Mouse (Mus musculus) thymus, adult 2 months (tissue): ENCODE results near the gene Coq4. TPM values are rescaled to one million over a fixed set of nuclear protein-coding genes. Genes with fewer than 3 reads are reported as not detected.

ENCODE experiments used
- DNase-seq: peaks from one replicate; pipeline ENCODE4 v3.0.0; 2021
- H3K27ac ChIP-seq: fragments of 200-500 bp; 2 replicates; pipeline ENCODE4 v1.5.1; 2012; ENCODE audit warnings: low read length, control low read depth; ENCODE audit not compliant: control insufficient read depth, insufficient read depth
- H3K27me3 ChIP-seq: fragments of 200-500 bp; 2 replicates; pipeline ENCODE4 v1.6.1; 2012; ENCODE audit warnings: mild to moderate bottlenecking, low read length, moderate library complexity, mixed read lengths; ENCODE audit not compliant: control insufficient read depth, insufficient read depth
- H3K36me3 ChIP-seq: fragments of 200-500 bp; 2 replicates; pipeline ENCODE4 v1.6.1; 2012; ENCODE audit warnings: mild to moderate bottlenecking, low read length, moderate library complexity; ENCODE audit not compliant: control insufficient read depth, insufficient read depth
- H3K4me1 ChIP-seq: fragments of 200-500 bp; replicated peaks from 2 replicates; pipeline ENCODE4 v1.6.1; 2012; ENCODE audit warnings: low read length; ENCODE audit not compliant: control insufficient read depth, insufficient read depth
- H3K4me3 ChIP-seq: fragments of 200-500 bp; 2 replicates; pipeline ENCODE4 v1.5.1; 2012; ENCODE audit warnings: mild to moderate bottlenecking, low read length, control low read depth, moderate library complexity; ENCODE audit not compliant: control insufficient read depth, insufficient read depth
- CTCF ChIP-seq: fragments of 200-500 bp; IDR thresholded peaks from 2 replicates; pipeline ENCODE4 v1.5.1; 2012; ENCODE audit warnings: mild to moderate bottlenecking, control low read depth, low read length, moderate library complexity, borderline replicate concordance; ENCODE audit not compliant: control insufficient read depth, poor library complexity, insufficient read depth; ENCODE audit errors: extremely low read depth
- POLR2A ChIP-seq: fragments of 200-500 bp; IDR thresholded peaks from 2 replicates; pipeline ENCODE4 v1.6.1; 2012; ENCODE audit warnings: mild to moderate bottlenecking, low read length, control low read depth, moderate library complexity; ENCODE audit not compliant: control insufficient read depth, poor library complexity, insufficient read depth; ENCODE audit errors: extremely low read depth
- WGBS: fragments of 180-500 bp; shearing (Covaris S2); methylation state at CpG from one replicate; pipeline ENCODE4 v1.1.7; 2018; 5-methylcytosine and 5-hydroxymethylcytosine counted together
- polyA plus RNA-seq: library from polyadenylated mRNA; depleted of rRNA; stranded (reverse); fragments of >200 nt; gene quantifications from 2 replicates; pipeline ENCODE4 v1.2.3, GENCODE M21; 2012

Coq4 gene
- polyA plus RNA-seq, 1 experiment: 49.0 TPM

- peaks cover 18% of the 10 kb centered on the region; the same call in 1 of the 2 replicates for H3K27me3 ChIP-seq
- no peak overlapping the region for H3K27ac ChIP-seq
- no peak overlapping the region for H3K4me3 ChIP-seq
- WGBS: 91% methylated on average over 4 of the region's 4 CpGs
- DNase-seq: no peak
- no peak for TF ChIP-seq CTCF
- no peak for TF ChIP-seq POLR2A
- no peaks in the 10 kb centered on the region for H3K36me3 ChIP-seq
- no peaks in the 10 kb centered on the region for H3K4me1 ChIP-seq
Observed at GRCm38 (mm10) chr2:29748499-29748898, 38.8 kb upstream of the Coq4 start.

GRCm38 (mm10) chr2:29751497-29751896, 35.8 kb upstream of the Coq4 start, which contains the start of gene Gm13420:
Gene Gm13420 (minus strand): TSS chr2:29751685.
- DNase-seq: no peak
- TF ChIP-seq CTCF (no peak), POLR2A (no peak)
- H3K27ac ChIP-seq: no peak within 1 kb of the TSS
- no peaks in the 10 kb centered on the region for H3K36me3 ChIP-seq
- no peak within 1 kb of the TSS for H3K4me3 ChIP-seq
- H3K27me3 ChIP-seq: peaks cover 15% of the 10 kb centered on the region; the same call in 1 of the 2 replicates
- whole genome bisulfite sequencing: 25% methylated on average over 28 of the region's 28 CpGs
- no peaks in the 10 kb centered on the region for H3K4me1 ChIP-seq

- H3K27me3 ChIP-seq: peaks cover 7% of the 10 kb centered on the region; the same call in 1 of the 2 replicates
- no peak for DNase-seq
- WGBS: 96% methylated on average over 5 of the region's 5 CpGs
Observed at GRCm38 (mm10) chr2:29752397-29752796, 34.9 kb upstream of the Coq4 start.

GRCm38 (mm10) chr2:29755693-29756092, 31.6 kb upstream of the Coq4 start:
- no peaks in the 10 kb centered on the region for H3K36me3 ChIP-seq
- no peak overlapping the region for H3K4me3 ChIP-seq
- no peaks in the 10 kb centered on the region for H3K4me1 ChIP-seq
- no peak for DNase-seq
- TF ChIP-seq POLR2A: no peak
- no peak for TF ChIP-seq CTCF
- H3K27me3 ChIP-seq: peaks cover 4% of the 10 kb centered on the region; the same call in 1 of the 2 replicates
- no peak overlapping the region for H3K27ac ChIP-seq

More at GRCm38 (mm10) chr2:29752397-29752796, 34.9 kb upstream of the Coq4 start:
- H3K4me1 ChIP-seq: no peaks in the 10 kb centered on the region
- no peak overlapping the region for H3K4me3 ChIP-seq
- TF ChIP-seq POLR2A (no peak), CTCF (no peak)
- H3K36me3 ChIP-seq: no peaks in the 10 kb centered on the region
- H3K27ac ChIP-seq: no peak overlapping the region

GRCm38 (mm10) chr2:29764831-29765230, 22.5 kb upstream of the Coq4 start:
- peak; percentile 56 for DNase-seq
- Histone ChIP-seq H3K27ac (no peak overlapping the region), H3K36me3 (no peaks in the 10 kb centered on the region), H3K27me3 (no peaks in the 10 kb centered on the region), H3K4me3 (no peak overlapping the region), H3K4me1 (no peaks in the 10 kb centered on the region)
- 0% methylated on average over 1 of the region's 1 CpGs for WGBS
- TF ChIP-seq CTCF: peak; percentile 77; the same call in 1 of the 2 replicates
- no peak for TF ChIP-seq POLR2A

- Histone ChIP-seq H3K4me1 (no peaks in the 10 kb centered on the region), H3K36me3 (no peaks in the 10 kb centered on the region), H3K27me3 (no peaks in the 10 kb centered on the region; the same call in 1 of the 2 replicates), H3K4me3 (no peak overlapping the region), H3K27ac (no peak overlapping the region)
- WGBS: 83% methylated on average over 11 of the region's 11 CpGs
- no peak for DNase-seq
- no peak for TF ChIP-seq CTCF
- TF ChIP-seq POLR2A: no peak
Observed at GRCm38 (mm10) chr2:29767976-29768709, 19.1 kb upstream of the Coq4 start.

- Histone ChIP-seq H3K36me3 (no peaks in the 10 kb centered on the region), H3K27ac (no peak overlapping the region), H3K4me1 (no peaks in the 10 kb centered on the region), H3K27me3 (no peaks in the 10 kb centered on the region; the same call in 1 of the 2 replicates), H3K4me3 (no peak overlapping the region)
- WGBS: 77% methylated on average over 9 of the region's 9 CpGs
- DNase-seq: no peak
- TF ChIP-seq POLR2A (no peak), CTCF (no peak)
Observed at GRCm38 (mm10) chr2:29768901-29769300, 18.4 kb upstream of the Coq4 start.
